Mouse (Mus musculus) cortical plate, adult 2 months (tissue): ENCODE results near the gene Fam234b.

Experiments
- CTCF ChIP-seq: fragments of 200-500 bp; IDR thresholded peaks from 2 replicates; pipeline ENCODE4 v1.5.1; 2011; ENCODE audit warnings: mild to moderate bottlenecking, control low read depth, low read length; ENCODE audit not compliant: insufficient read depth; ENCODE audit errors: extremely low read depth
- POLR2A ChIP-seq: fragments of 200-500 bp; IDR thresholded peaks from 2 replicates; pipeline ENCODE4 v1.6.1; 2011; ENCODE audit warnings: mild to moderate bottlenecking, low read length, control low read depth; ENCODE audit not compliant: insufficient read depth; ENCODE audit errors: extremely low read depth

DNA sequence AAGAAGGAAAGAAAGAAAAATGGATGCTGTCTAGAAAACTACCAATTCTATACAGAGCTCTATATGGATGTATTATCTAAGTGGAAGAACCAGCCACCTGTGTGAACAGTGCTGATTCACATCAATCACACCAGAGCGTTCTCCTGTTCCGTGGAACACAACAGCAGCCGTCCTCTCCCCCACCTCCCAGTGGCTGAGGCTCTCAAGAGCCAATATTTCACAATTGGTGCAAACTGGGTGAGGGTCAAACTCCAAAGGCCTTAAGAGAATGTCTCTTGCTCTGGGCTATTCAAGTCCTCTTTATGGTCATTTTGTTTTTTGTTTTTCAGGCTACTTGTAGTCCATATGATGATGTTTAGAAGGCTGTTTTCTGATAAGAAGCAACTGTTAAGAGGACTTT lies 32.6 kb upstream of the Fam234b start:
- TF ChIP-seq CTCF (no peak), POLR2A (no peak)
